Mouse (Mus musculus): ENCODE results near the gene Ufd1. TPM values are rescaled to one million over a fixed set of nuclear protein-coding genes. Genes with fewer than 3 reads are reported as not detected.

The Ufd1 gene
- total RNA-seq, 2 experiments from 2014 or later, result 87.2 to 96.9 TPM

DNA sequence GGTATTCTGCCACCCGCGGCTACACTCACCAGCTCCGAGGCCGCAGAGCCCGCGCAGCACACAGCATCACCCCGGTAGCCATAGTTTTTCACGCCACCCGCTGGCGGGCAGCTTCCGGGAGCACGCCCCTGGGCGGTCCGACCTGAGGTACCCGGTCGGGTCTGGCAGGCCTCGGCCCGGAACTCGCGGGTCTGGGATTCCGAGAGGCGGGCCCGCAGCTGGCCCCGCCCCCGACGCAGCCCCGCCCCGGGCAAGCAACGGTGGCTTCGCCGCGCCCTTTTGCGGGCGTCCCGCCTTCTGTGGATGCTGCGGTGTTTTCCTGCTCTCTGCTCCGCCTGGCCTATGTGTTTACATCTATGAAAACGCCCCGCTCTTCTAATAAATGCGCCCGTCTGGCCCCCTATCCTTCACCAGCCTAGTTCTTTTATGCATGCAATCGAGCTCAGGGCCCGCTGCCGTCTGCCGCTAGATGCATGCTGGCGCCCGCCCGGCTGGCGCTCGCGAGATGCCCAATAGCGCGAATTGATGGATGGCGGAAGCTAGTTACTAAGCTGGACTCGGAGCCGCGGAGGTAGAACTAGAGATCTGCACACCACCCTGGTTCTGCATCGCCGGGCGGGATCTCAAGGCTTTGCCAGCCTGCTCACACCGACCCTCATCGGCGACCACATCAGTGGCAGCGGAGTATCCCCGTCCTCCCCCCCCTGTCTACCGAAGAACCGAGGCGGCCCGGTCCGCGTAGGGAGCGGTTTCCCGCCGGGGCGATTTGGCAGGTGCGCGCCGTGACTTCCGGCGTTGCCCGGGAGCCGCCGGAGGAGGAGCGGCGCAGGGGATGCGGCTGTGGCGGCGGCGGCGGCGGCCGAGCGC is 65.1 kb downstream of the Ufd1 start, which contains the start of the genes Mrpl40 and Hira:
Gene Mrpl40 (minus strand): TSS at position 421 of the 867 bp plus-strand sequence.
Gene Hira (plus strand): TSS at position 596 of the 867 bp plus-strand sequence.
- peak; percentile 94 to 95 for DNase-seq (ENCODE audit: low spot score in 2 of 2)
- intact Hi-C loops (cut with DNase I), result loop anchor here (2.0 to 5.0 kb wide), 2 partner anchors 40 to 64 kb away; partner anchors contain the start of genes 2510002D24Rik, Cdc45, Gm28539 and Ufd1

DNA sequence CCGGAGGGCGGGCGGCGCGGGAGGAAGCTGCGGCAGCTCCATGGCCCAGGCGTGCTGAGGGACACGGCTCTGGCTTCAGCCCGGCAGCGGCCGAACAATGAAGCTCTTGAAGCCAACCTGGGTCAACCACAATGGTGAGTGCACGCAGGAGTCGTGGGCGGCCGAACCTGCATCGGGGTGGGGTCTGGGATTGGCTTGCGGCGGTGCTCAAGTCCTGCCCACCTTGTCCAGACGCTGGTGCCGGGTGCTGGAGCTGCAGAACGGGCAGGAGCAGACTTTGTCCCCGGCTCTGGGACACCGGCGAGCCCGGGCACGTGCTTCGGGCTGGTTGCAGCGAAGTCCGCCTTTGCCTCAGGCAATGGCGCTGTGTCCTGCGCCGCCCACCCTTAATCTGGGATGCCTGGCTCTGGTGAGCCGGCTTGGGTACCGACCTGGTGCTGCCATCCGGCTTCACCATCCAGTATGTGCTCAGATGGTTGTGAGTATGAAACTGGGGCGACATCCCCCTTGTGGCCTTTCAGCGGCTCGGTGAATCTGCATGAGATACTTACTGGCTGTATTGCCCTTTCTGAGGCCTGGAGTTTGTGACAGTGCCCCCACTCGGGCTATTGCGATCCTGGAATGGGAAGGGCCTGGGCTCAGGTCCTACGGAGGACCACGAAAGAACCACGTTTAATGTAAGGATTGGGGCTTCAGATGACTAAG is 66.0 kb downstream of the Ufd1 start:
- intact Hi-C loops (cut with DNase I), result loop anchor here (2.0 to 5.0 kb wide), 2 partner anchors 41 to 65 kb away; partner anchors contain the start of genes 2510002D24Rik, Cdc45, Gm28539 and Ufd1

DNA sequence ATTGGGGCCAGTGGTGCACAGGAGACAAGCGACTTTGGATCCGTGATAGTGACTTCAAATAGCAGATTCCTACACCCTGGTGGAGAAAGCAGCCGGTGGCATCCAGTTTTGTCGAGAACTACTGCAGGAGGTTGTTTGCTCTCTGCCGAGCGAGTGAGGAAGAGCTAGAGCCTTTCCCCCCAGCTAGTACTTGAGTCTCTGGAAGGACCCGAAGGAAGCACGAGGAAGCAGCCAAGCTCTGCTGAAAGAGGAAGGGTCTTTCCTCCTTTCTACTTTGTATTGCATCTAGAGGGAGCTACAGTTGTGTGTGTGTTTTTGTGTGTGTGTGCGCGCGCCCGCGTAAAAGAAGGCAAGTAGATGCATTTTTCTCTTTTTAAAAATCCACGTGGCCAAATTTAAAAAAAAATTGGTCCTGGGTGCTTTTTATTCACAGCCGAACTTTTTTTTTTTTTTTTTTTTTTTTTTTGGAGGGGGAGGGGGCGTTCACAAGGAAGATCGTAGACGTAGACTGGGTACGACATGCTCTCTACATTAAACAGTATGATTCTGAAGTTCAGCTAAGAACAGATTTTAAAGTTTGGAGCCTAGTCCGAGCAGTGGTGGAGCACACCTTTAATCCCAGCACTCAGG is 66.6 kb downstream of the Ufd1 start:
- intact Hi-C loops (cut with DNase I), result loop anchor here (5.0 kb wide), 1 partner anchor 66 kb away; the partner anchor contains the start of genes Cdc45 and Ufd1
- peak; percentile 11 to 19 for DNase-seq (ENCODE audit: low spot score in 2 of 2)

More for the DNA sequence above, 66.0 kb downstream of the Ufd1 start:
- DNase-seq (ENCODE audit: low spot score in 2 of 2), result peak; percentile 54

DNA sequence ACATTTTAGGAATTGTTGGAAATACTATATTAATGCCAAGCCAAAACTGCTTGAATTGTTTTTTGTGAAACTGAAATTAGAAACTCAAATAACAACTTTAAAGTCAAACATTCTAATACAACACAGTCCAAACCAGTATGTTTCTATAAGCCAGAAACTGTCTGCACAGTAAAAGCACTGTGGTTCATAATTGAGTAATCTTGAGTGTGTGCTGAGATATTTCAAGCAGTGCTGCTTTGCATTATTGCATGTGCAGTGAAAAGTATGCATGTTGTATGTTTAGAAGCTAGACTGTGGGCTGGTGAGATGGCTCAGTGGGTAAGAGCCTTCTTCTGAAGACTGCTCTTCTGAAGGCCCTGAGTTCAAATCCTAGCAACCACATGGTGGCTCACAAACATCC is 72.5 kb downstream of the Ufd1 start:
- no peak for DNase-seq (ENCODE audit: low spot score in 2 of 2)
- intact Hi-C loops (cut with DNase I), result no loop called here

Other genes with a start within 250 kb of the Ufd1 start
- gene Tbx1, start 221.1 kb upstream of the Ufd1 start, total RNA-seq (2021), result 1 to 10 TPM in 1 of 2 experiments, under 1 TPM in 1; 0.96 to 1.5 TPM
- 1 to 10 TPM; 1.4 to 2.6 TPM for gene Gp1bb, start 189.4 kb upstream of the Ufd1 start, total RNA-seq (2021)
- gene Gm49601, start 185.4 kb upstream of the Ufd1 start, total RNA-seq (2021), result 100 to 1,000 TPM; 258 to 268 TPM
- gene Sept5, start 181.8 kb upstream of the Ufd1 start, total RNA-seq (2021), result 100 to 1,000 TPM; 961 to 977 TPM
- gene Cldn5, start 34.9 kb upstream of the Ufd1 start, total RNA-seq (2021), result 10 to 100 TPM; 51.1 to 67.2 TPM
- gene Cdc45, start 208 bp downstream of the Ufd1 start, total RNA-seq (2021), result 1 to 10 TPM; 1.6 to 1.7 TPM
- gene 2510002D24Rik, start 24.8 kb downstream of the Ufd1 start, total RNA-seq (2021), result 10 to 100 TPM; 24.4 to 24.6 TPM
- 1 to 10 TPM in 1 of 2 experiments, under 1 TPM in 1; 0.98 to 1.7 TPM for gene Gm28539, start 24.8 kb downstream of the Ufd1 start, total RNA-seq (2021)
- 10 to 100 TPM; 37.9 to 38.9 TPM for gene Mrpl40, start 65.1 kb downstream of the Ufd1 start, total RNA-seq (2021)
- 10 to 100 TPM; 74.3 to 84.6 TPM for gene Hira, start 65.3 kb downstream of the Ufd1 start, total RNA-seq (2021)

Measured in left cerebral cortex, postnatal 25 days (tissue).